Mouse (Mus musculus): Measurements from ENCODE around the gene Gpr33. TPM values are rescaled to one million over a fixed set of nuclear protein-coding genes. Genes with fewer than 3 reads are reported as not detected.
A peak's percentile ranks its signal among the peaks of the same experiment; 100 is the strongest.

The Gpr33 gene
- polyA plus RNA-seq, 1 experiment, result not detected

- 72% methylated on average over 9 of the region's 9 CpGs for WGBS
These were observed 14.6 kb downstream of the Gpr33 start for GRCm38 (mm10) chr12:52013274-52013673.

GRCm38 (mm10) chr12:52012159-52012558 lies 15.7 kb downstream of the Gpr33 start:
- TF ChIP-seq CTCF (IDR thresholded peaks at IDR 0.05; ENCODE audit: insufficient read depth, low read depth, low read length), result no peak
- no peak for TF ChIP-seq POLR2A (IDR thresholded peaks at IDR 0.05; ENCODE audit: insufficient read depth, low read depth, low read length)
- WGBS, result 87% methylated on average over 8 of the region's 8 CpGs
- H3K27ac ChIP-seq (ENCODE audit: insufficient read depth, low read depth, low read length), result no peak overlapping the region

More at GRCm38 (mm10) chr12:52013274-52013673, 14.6 kb downstream of the Gpr33 start:
- no peaks in the 10 kb centered on the region for H3K4me1 ChIP-seq (ENCODE audit: control insufficient read depth, insufficient read depth, low read length)
- TF ChIP-seq CTCF (IDR thresholded peaks at IDR 0.05; ENCODE audit: insufficient read depth, low read depth, low read length) (no peak), POLR2A (IDR thresholded peaks at IDR 0.05; ENCODE audit: insufficient read depth, low read depth, low read length) (no peak)
- H3K27ac ChIP-seq (ENCODE audit: insufficient read depth, low read depth, low read length), result no peak overlapping the region
- H3K4me3 ChIP-seq (ENCODE audit: insufficient read depth, low read depth, low read length), result no peak overlapping the region

GRCm38 (mm10) chr12:52010630-52010961 lies 17.3 kb downstream of the Gpr33 start:
- H3K4me3 ChIP-seq (ENCODE audit: insufficient read depth, low read depth, low read length), result no peak overlapping the region
- no peak overlapping the region for H3K27ac ChIP-seq (ENCODE audit: insufficient read depth, low read depth, low read length)
- TF ChIP-seq POLR2A (IDR thresholded peaks at IDR 0.05; ENCODE audit: insufficient read depth, low read depth, low read length) (no peak), CTCF (IDR thresholded peaks at IDR 0.05; ENCODE audit: insufficient read depth, low read depth, low read length) (no peak)
- 23% methylated on average over 2 of the region's 2 CpGs for WGBS
- no peaks in the 10 kb centered on the region for H3K4me1 ChIP-seq (ENCODE audit: control insufficient read depth, insufficient read depth, low read length)

More at GRCm38 (mm10) chr12:52012159-52012558, 15.7 kb downstream of the Gpr33 start:
- no peaks in the 10 kb centered on the region for H3K4me1 ChIP-seq (ENCODE audit: control insufficient read depth, insufficient read depth, low read length)
- H3K4me3 ChIP-seq (ENCODE audit: insufficient read depth, low read depth, low read length), result no peak overlapping the region

GRCm38 (mm10) chr12:52009928-52010629 lies 17.8 kb downstream of the Gpr33 start:
- 17% methylated on average over 15 of the region's 15 CpGs for WGBS
- no peak for TF ChIP-seq POLR2A (IDR thresholded peaks at IDR 0.05; ENCODE audit: insufficient read depth, low read depth, low read length)
- TF ChIP-seq CTCF (IDR thresholded peaks at IDR 0.05; ENCODE audit: insufficient read depth, low read depth, low read length), result no peak
- H3K27ac ChIP-seq (ENCODE audit: insufficient read depth, low read depth, low read length), result no peak overlapping the region
- no peaks in the 10 kb centered on the region for H3K4me1 ChIP-seq (ENCODE audit: control insufficient read depth, insufficient read depth, low read length)
- no peak overlapping the region for H3K4me3 ChIP-seq (ENCODE audit: insufficient read depth, low read depth, low read length)

GRCm38 (mm10) chr12:52006633-52006994 lies 21.2 kb downstream of the Gpr33 start:
- Histone ChIP-seq H3K4me1 (ENCODE audit: control insufficient read depth, insufficient read depth, low read length) (no peaks in the 10 kb centered on the region), H3K27ac (ENCODE audit: insufficient read depth, low read depth, low read length) (no peak overlapping the region), H3K4me3 (ENCODE audit: insufficient read depth, low read depth, low read length) (peak overlapping the region; percentile 92)
- 43% methylated on average over 5 of the region's 5 CpGs for whole genome bisulfite sequencing
- TF ChIP-seq CTCF (IDR thresholded peaks at IDR 0.05; ENCODE audit: insufficient read depth, low read depth, low read length), result no peak
- TF ChIP-seq POLR2A (IDR thresholded peaks at IDR 0.05; ENCODE audit: insufficient read depth, low read depth, low read length), result no peak

- Histone ChIP-seq H3K4me1 (ENCODE audit: control insufficient read depth, insufficient read depth, low read length) (no peaks in the 10 kb centered on the region), H3K27ac (ENCODE audit: insufficient read depth, low read depth, low read length) (no peak within 1 kb of the TSS), H3K4me3 (ENCODE audit: insufficient read depth, low read depth, low read length) (peak within 1 kb of the TSS; percentile 92)
- TF ChIP-seq CTCF (IDR thresholded peaks at IDR 0.05; ENCODE audit: insufficient read depth, low read depth, low read length), result 0 out of 2 replicates have a peak, but pooled peaks have one; percentile 14
- peak; percentile 98 for TF ChIP-seq POLR2A (IDR thresholded peaks at IDR 0.05; ENCODE audit: insufficient read depth, low read depth, low read length)
- WGBS, result 1% methylated on average over 46 of the region's 46 CpGs
These were observed 21.8 kb downstream of the Gpr33 start, which contains the start of gene Dtd2 for GRCm38 (mm10) chr12:52005877-52006632. Gene Dtd2 (minus strand): TSS chr12:52006501.

- Histone ChIP-seq H3K4me1 (ENCODE audit: control insufficient read depth, insufficient read depth, low read length) (no peaks in the 10 kb centered on the region), H3K4me3 (ENCODE audit: insufficient read depth, low read depth, low read length) (no peak overlapping the region), H3K27ac (ENCODE audit: insufficient read depth, low read depth, low read length) (no peak overlapping the region)
- TF ChIP-seq POLR2A (IDR thresholded peaks at IDR 0.05; ENCODE audit: insufficient read depth, low read depth, low read length) (no peak), CTCF (IDR thresholded peaks at IDR 0.05; ENCODE audit: insufficient read depth, low read depth, low read length) (no peak)
- WGBS, result 90% methylated on average over 3 of the region's 3 CpGs
These were observed 25.1 kb downstream of the Gpr33 start for GRCm38 (mm10) chr12:52002746-52003145.

GRCm38 (mm10) chr12:52001544-52001943 lies 26.3 kb downstream of the Gpr33 start:
- Histone ChIP-seq H3K27ac (ENCODE audit: insufficient read depth, low read depth, low read length) (no peak overlapping the region), H3K4me1 (ENCODE audit: control insufficient read depth, insufficient read depth, low read length) (no peaks in the 10 kb centered on the region), H3K4me3 (ENCODE audit: insufficient read depth, low read depth, low read length) (no peak overlapping the region)
- TF ChIP-seq CTCF (IDR thresholded peaks at IDR 0.05; ENCODE audit: insufficient read depth, low read depth, low read length), result no peak
- TF ChIP-seq POLR2A (IDR thresholded peaks at IDR 0.05; ENCODE audit: insufficient read depth, low read depth, low read length), result no peak
- WGBS, result 7% methylated on average over 4 of the region's 4 CpGs

- 88% methylated on average over 9 of the region's 9 CpGs for WGBS
- TF ChIP-seq POLR2A (IDR thresholded peaks at IDR 0.05; ENCODE audit: insufficient read depth, low read depth, low read length) (no peak), CTCF (IDR thresholded peaks at IDR 0.05; ENCODE audit: insufficient read depth, low read depth, low read length) (no peak)
These were observed 29.4 kb downstream of the Gpr33 start for GRCm38 (mm10) chr12:51998366-51998932.

More at GRCm38 (mm10) chr12:51998366-51998932, 29.4 kb downstream of the Gpr33 start:
- H3K4me3 ChIP-seq (ENCODE audit: insufficient read depth, low read depth, low read length), result no peak overlapping the region
- no peaks in the 10 kb centered on the region for H3K4me1 ChIP-seq (ENCODE audit: control insufficient read depth, insufficient read depth, low read length)
- H3K27ac ChIP-seq (ENCODE audit: insufficient read depth, low read depth, low read length), result no peak overlapping the region
